Mouse (Mus musculus) erythroid progenitor cell, adult 5-6 weeks (primary cell): ENCODE results near the gene Prokr2. TPM values are rescaled to one million over a fixed set of nuclear protein-coding genes. Genes with fewer than 3 reads are reported as not detected.

Source experiments
- ATAC-seq: replicated peaks from 2 replicates; pipeline ENCODE4 v1.8.0; 2016; ENCODE audit warnings: moderate number of reproducible peaks, mild to moderate bottlenecking, moderate TSS enrichment, inconsistent platforms; ENCODE audit not compliant: poor library complexity, low FRiP score, severe bottlenecking
- total RNA-seq, 2 experiments: library from RNA; stranded (forward) in 1 of 2; stranded (reverse) in 1 of 2; fragments of 150-400 nt in 1 of 2; fragments of 186-747, 209-891 nt in 1 of 2; gene quantifications; 2 replicates each; pipeline versions ENCODE4 v1.2.3 to v1.2.4; 2015 to 2017; ENCODE audit warnings: low replicate concordance in 2 of 2

Prokr2 gene
- not detected in 2 replicates for total RNA-seq (2015; ENCODE audit: low replicate concordance)
- not detected in 2 replicates for total RNA-seq (2017; ENCODE audit: low replicate concordance)

- ATAC-seq, result no peak
Observed at GRCm38 (mm10) chr2:132385194-132385838, at the start of gene Prokr2. TSS of gene Prokr2 (minus strand) at chr2:132385447.

GRCm38 (mm10) chr2:132427160-132427941, 42.1 kb upstream of the Prokr2 start:
- no peak for ATAC-seq

GRCm38 (mm10) chr2:132425576-132425975, 40.3 kb upstream of the Prokr2 start:
- no peak for ATAC-seq

GRCm38 (mm10) chr2:132423411-132424047, 38.3 kb upstream of the Prokr2 start:
- no peak for ATAC-seq

- no peak for ATAC-seq
Observed at GRCm38 (mm10) chr2:132422846-132423245, 37.6 kb upstream of the Prokr2 start.

- ATAC-seq, result no peak
Observed at GRCm38 (mm10) chr2:132418414-132418813, 33.2 kb upstream of the Prokr2 start.

GRCm38 (mm10) chr2:132410126-132410525, 24.9 kb upstream of the Prokr2 start:
- no peak for ATAC-seq

GRCm38 (mm10) chr2:132398136-132398535, 12.9 kb upstream of the Prokr2 start:
- no peak for ATAC-seq

GRCm38 (mm10) chr2:132395753-132396152, 10.5 kb upstream of the Prokr2 start:
- ATAC-seq, result no peak

GRCm38 (mm10) chr2:132390607-132391160, 5.4 kb upstream of the Prokr2 start:
- no peak for ATAC-seq

- ATAC-seq, result no peak
Observed at GRCm38 (mm10) chr2:132389562-132389961, 4.3 kb upstream of the Prokr2 start.

- no peak for ATAC-seq
Observed at GRCm38 (mm10) chr2:132384511-132385193, 595 bp downstream of the Prokr2 start.

- no peak for ATAC-seq
Observed at GRCm38 (mm10) chr2:132382308-132382707, 2.9 kb downstream of the Prokr2 start.

GRCm38 (mm10) chr2:132379690-132380089, 5.6 kb downstream of the Prokr2 start:
- no peak for ATAC-seq

GRCm38 (mm10) chr2:132378602-132379150, 6.6 kb downstream of the Prokr2 start:
- ATAC-seq, result no peak

- ATAC-seq, result no peak
Observed at GRCm38 (mm10) chr2:132377436-132377835, 7.8 kb downstream of the Prokr2 start.

GRCm38 (mm10) chr2:132375721-132376120, 9.5 kb downstream of the Prokr2 start:
- no peak for ATAC-seq

GRCm38 (mm10) chr2:132375135-132375534, 10.1 kb downstream of the Prokr2 start:
- no peak for ATAC-seq

- ATAC-seq, result no peak
Observed at GRCm38 (mm10) chr2:132373748-132374147, 11.5 kb downstream of the Prokr2 start.

- ATAC-seq, result no peak
Observed at GRCm38 (mm10) chr2:132368433-132368832, 16.8 kb downstream of the Prokr2 start.
